Mouse (Mus musculus) cerebellum, adult 18-20 months (tissue): ENCODE data around the gene E130208F15Rik.
A peak's percentile ranks its signal among the peaks of the same experiment; 100 is the strongest.

Experiments used
- DNase-seq, 2 experiments: peaks; one replicate each; pipeline ENCODE4 v3.0.0; 2021

E130208F15Rik gene

GRCm38 (mm10) chr7:30321539-30322284, at the start of gene E130208F15Rik:
TSS of gene E130208F15Rik (plus strand) at chr7:30321740.
- peak; percentile 74 to 82 for DNase-seq

GRCm38 (mm10) chr7:30274383-30274782, 47.2 kb upstream of the E130208F15Rik start:
- DNase-seq: no peak

- no peak for DNase-seq
Measured at GRCm38 (mm10) chr7:30278911-30279310, 42.6 kb upstream of the E130208F15Rik start.

- DNase-seq: no peak
Measured at GRCm38 (mm10) chr7:30279536-30279935, 42.0 kb upstream of the E130208F15Rik start.

- peak; percentile 92 to 93 for DNase-seq
Measured at GRCm38 (mm10) chr7:30279951-30280669, 41.4 kb upstream of the E130208F15Rik start, which contains the start of the genes Thap8 and Wdr62. TSS of gene Thap8 (plus strand) at chr7:30280094. TSS of gene Wdr62 (minus strand) at chr7:30280419.

GRCm38 (mm10) chr7:30280670-30281138, 40.8 kb upstream of the E130208F15Rik start:
- DNase-seq: peak; percentile 83 to 84

GRCm38 (mm10) chr7:30281522-30281921, 40.0 kb upstream of the E130208F15Rik start:
- DNase-seq: no peak

GRCm38 (mm10) chr7:30282740-30283139, 38.8 kb upstream of the E130208F15Rik start:
- DNase-seq: no peak

GRCm38 (mm10) chr7:30286701-30287410, 34.7 kb upstream of the E130208F15Rik start:
- DNase-seq: peak; percentile 90 to 92

GRCm38 (mm10) chr7:30288046-30288445, 33.5 kb upstream of the E130208F15Rik start:
- peak; percentile 58 to 70 for DNase-seq

- peak in 1 of 2 experiments; percentile 32 for DNase-seq
Measured at GRCm38 (mm10) chr7:30289071-30289713, 32.3 kb upstream of the E130208F15Rik start.

- peak in 1 of 2 experiments; percentile 36 for DNase-seq
Measured at GRCm38 (mm10) chr7:30289714-30290399, 31.7 kb upstream of the E130208F15Rik start.

- peak; percentile 94 to 95 for DNase-seq
Measured at GRCm38 (mm10) chr7:30291215-30292131, 30.1 kb upstream of the E130208F15Rik start, which contains the start of gene Clip3. TSS of gene Clip3 (plus strand) at chr7:30291728.

- peak; percentile 60 to 61 for DNase-seq
Measured at GRCm38 (mm10) chr7:30293795-30294194, 27.7 kb upstream of the E130208F15Rik start.

- peak; percentile 43 to 57 for DNase-seq
Measured at GRCm38 (mm10) chr7:30294296-30294695, 27.2 kb upstream of the E130208F15Rik start.

- DNase-seq: peak; percentile 94 to 97
Measured at GRCm38 (mm10) chr7:30295103-30295502, 26.4 kb upstream of the E130208F15Rik start.

GRCm38 (mm10) chr7:30296816-30297215, 24.7 kb upstream of the E130208F15Rik start:
- peak in 1 of 2 experiments; percentile 9 for DNase-seq

- DNase-seq: peak; percentile 28 to 40
Measured at GRCm38 (mm10) chr7:30297266-30297665, 24.3 kb upstream of the E130208F15Rik start.

GRCm38 (mm10) chr7:30300914-30301313, 20.6 kb upstream of the E130208F15Rik start:
- DNase-seq: peak in 1 of 2 experiments; percentile 66

GRCm38 (mm10) chr7:30306083-30306779, 15.3 kb upstream of the E130208F15Rik start:
- peak in 1 of 2 experiments; percentile 33 for DNase-seq
